Mouse (Mus musculus) heart, adult 2 months (tissue): ENCODE data around the gene D130043K22Rik.

ENCODE experiments used
- CTCF ChIP-seq: fragments of 200-600 bp; IDR thresholded peaks from 2 replicates; pipeline ENCODE4 v1.8.1; 2022; ENCODE audit warnings: antibody characterized with exemption, mild to moderate bottlenecking, moderate library complexity
- EP300 ChIP-seq: fragments of 200-500 bp; IDR thresholded peaks from 2 replicates; pipeline ENCODE4 v1.6.1; 2011; ENCODE audit warnings: low read depth, low read length, control low read depth; ENCODE audit not compliant: insufficient read depth
- POLR2A ChIP-seq: fragments of 200-500 bp; IDR thresholded peaks from 2 replicates; pipeline ENCODE4 v1.6.1; 2011; ENCODE audit warnings: mild to moderate bottlenecking, low read depth, low read length, control low read depth; ENCODE audit not compliant: insufficient read depth

- no peak for TF ChIP-seq POLR2A
- TF ChIP-seq CTCF = no peak
- no peak for TF ChIP-seq EP300
Observed at GRCm38 (mm10) chr13:24937839-24938166, 92.9 kb downstream of the D130043K22Rik start.
